Mouse (Mus musculus) limb, embryonic 10.5 days (tissue): Measurements from ENCODE around the gene C87436. TPM values are rescaled to one million over a fixed set of nuclear protein-coding genes. Genes with fewer than 3 reads are reported as not detected.

Experiments used
- DNase-seq: peaks from one replicate; pipeline ENCODE4 v3.0.0-alpha.2; 2017; ENCODE audit warnings: low spot score
- H3K27ac ChIP-seq: fragments of 300-500 bp; sonication (generic); 2 replicates; pipeline ENCODE4 v1.5.1; 2016; ENCODE audit warnings: mild to moderate bottlenecking
- H3K27me3 ChIP-seq: fragments of 300-500 bp; sonication (generic); 2 replicates; pipeline ENCODE4 v1.6.1; 2016; ENCODE audit warnings: low read depth, mild to moderate bottlenecking; ENCODE audit not compliant: poor library complexity, severe bottlenecking
- H3K36me3 ChIP-seq: fragments of 300-500 bp; sonication (generic); 2 replicates; pipeline ENCODE4 v1.6.1; 2016; ENCODE audit warnings: mild to moderate bottlenecking, moderate library complexity
- H3K4me1 ChIP-seq: fragments of 300-500 bp; sonication (generic); 2 replicates; pipeline ENCODE4 v1.6.1; 2016
- H3K4me3 ChIP-seq: fragments of 300-500 bp; sonication (generic); 2 replicates; pipeline ENCODE4 v1.5.1; 2016; ENCODE audit warnings: mild to moderate bottlenecking, moderate library complexity
- H3K9me3 ChIP-seq: fragments of 300-500 bp; sonication (generic); replicated peaks from 2 replicates; pipeline ENCODE4 v1.6.1; 2016; ENCODE audit warnings: mild to moderate bottlenecking
- WGBS: fragments of 180-500 bp; shearing (Covaris S2); methylation state at CpG from one replicate; pipeline ENCODE4 v1.1.7; 2016; 5-methylcytosine and 5-hydroxymethylcytosine counted together
- polyA plus RNA-seq: library from polyadenylated mRNA; unstranded; fragments of >200 nt; fragmentation: Nextera tagmentation; extraction: Ambion mirVana; gene quantifications from 2 replicates; pipeline ENCODE4 v1.2.1, GENCODE M21; 2016

Gene C87436
- polyA plus RNA-seq, 1 experiment from 2014 or later = 25.2 TPM

DNA sequence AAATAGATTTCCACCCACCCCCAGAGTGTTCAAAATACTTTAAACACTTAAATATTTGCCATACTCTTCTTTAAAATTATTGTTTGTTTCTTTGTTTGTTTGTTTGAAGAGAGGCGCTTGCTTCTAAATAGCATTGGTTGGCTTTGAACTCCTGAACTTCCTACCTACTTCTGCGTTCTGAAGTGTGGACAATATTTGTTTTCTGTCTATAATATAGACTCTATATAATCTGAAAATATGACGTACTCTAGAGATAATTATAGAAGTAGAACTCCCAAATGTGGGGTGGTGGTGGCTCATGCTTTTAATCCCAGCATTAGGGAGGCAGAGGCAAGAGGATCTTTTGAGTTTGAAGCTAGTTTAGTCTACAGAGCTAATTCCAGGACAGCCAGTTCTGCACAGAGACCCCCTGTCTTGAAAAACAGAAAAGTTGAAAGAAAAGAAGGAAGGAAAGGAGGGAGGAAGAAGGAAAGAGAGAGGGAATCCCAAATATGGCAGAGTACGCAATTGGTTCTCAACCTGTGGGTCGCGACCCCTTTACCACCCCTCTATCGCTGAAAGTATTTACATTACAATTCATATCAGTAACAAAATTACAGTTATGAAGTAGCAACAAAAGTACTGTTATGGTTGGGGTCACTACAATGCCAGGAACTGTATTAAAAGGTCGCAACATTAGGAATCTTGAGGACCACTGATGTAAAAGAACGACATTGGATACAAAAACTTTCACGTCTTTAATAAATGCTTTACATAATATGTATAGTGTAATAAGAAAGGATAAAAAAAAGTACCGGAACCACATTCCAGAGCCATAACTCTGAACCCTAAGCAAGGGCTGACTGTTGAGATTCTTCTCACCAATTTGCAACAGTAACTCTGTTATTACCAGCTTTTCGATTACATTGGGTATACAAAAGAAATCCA lies 35.2 kb upstream of the C87436 start:
- WGBS = 40% methylated on average over 12 of the region's 12 CpGs
- H3K36me3 ChIP-seq = peaks cover 17% of the 10 kb centered on the region
- peak overlapping the region; percentile 92 for H3K4me3 ChIP-seq
- H3K27me3 ChIP-seq = no peaks in the 10 kb centered on the region
- H3K4me1 ChIP-seq = peaks cover 11% of the 10 kb centered on the region; the same call in 1 of the 2 replicates
- H3K9me3 ChIP-seq = no peaks in the 10 kb centered on the region
- peak; percentile 36 for DNase-seq
- H3K27ac ChIP-seq = peak overlapping the region; percentile 100

DNA sequence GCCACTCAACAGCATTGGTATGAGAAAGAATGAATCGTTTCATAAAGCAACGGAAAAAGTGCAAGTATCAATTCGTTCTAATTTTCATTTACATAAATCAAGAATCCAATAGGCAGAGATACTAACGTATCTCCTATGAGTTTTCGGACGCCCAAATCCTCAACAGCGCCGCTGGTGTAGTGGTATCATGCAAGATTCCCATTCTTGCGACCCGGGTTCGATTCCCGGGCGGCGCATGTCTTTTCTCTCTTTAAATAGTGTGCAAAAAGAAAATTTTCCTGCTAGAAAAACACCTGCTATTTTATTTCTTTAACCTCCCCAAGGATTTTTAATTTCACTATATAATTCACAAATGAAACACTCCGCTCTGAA lies 34.5 kb upstream of the C87436 start:
- peaks cover 25% of the 10 kb centered on the region for H3K36me3 ChIP-seq
- DNase-seq = peak; percentile 85
- H3K27me3 ChIP-seq = no peaks in the 10 kb centered on the region
- no peaks in the 10 kb centered on the region for H3K9me3 ChIP-seq
- peak overlapping the region; percentile 100 for H3K27ac ChIP-seq
- under 1% methylated on average over 15 of the region's 15 CpGs for WGBS
- peak overlapping the region; percentile 92 for H3K4me3 ChIP-seq
- peaks cover 11% of the 10 kb centered on the region; the same call in 1 of the 2 replicates for H3K4me1 ChIP-seq

DNA sequence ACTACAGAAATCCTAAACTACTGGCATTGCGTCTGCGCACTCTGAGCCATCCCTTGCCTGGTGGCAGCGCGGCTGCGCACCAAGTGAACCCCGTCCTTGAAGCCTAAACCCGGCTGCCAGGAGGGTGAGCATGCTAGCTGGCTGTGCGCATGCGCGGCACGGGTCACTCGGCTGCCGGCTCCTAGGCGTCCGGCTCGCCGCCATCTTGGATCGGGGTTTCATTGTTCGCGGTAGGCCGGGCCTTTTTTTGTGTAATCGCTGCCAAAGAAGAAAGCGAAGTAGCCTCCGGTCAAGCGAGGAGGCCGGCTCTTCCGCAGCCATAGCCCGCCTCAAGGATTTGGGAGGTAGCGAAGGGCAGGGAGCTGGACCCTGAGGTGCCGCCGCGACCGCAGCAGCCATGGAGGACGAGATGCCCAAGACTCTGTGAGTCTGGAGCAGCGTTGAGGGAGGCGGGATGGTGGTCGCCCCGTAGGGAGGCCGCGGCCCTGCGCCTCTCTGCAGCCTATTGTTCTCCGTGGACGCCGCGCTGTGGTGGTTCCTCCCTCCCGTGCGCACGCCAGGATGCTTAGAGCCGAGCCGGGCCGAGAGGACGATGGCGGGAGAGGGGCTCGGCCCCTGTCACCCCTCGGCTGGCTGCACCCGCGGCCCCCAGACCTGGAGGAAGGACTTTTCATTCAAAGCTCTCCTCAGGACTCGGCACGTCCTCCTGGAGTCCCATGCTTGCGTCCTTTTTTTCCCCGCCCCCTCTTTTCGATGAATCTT lies 33.9 kb upstream of the C87436 start, which contains the start of gene Tia1:
Gene Tia1, plus strand, starts transcription at position 120 of the 762 bp plus-strand sequence.
- DNase-seq = peak; percentile 97
- no peaks in the 10 kb centered on the region for H3K9me3 ChIP-seq
- under 1% methylated on average over 60 of the region's 62 CpGs for WGBS
- H3K27ac ChIP-seq = peak within 1 kb of the TSS; percentile 100
- H3K4me1 ChIP-seq = peaks cover 11% of the 10 kb centered on the region; the same call in 1 of the 2 replicates
- H3K27me3 ChIP-seq = no peaks in the 10 kb centered on the region
- H3K4me3 ChIP-seq = peak within 1 kb of the TSS; percentile 92
- H3K36me3 ChIP-seq = peaks cover 31% of the 10 kb centered on the region

DNA sequence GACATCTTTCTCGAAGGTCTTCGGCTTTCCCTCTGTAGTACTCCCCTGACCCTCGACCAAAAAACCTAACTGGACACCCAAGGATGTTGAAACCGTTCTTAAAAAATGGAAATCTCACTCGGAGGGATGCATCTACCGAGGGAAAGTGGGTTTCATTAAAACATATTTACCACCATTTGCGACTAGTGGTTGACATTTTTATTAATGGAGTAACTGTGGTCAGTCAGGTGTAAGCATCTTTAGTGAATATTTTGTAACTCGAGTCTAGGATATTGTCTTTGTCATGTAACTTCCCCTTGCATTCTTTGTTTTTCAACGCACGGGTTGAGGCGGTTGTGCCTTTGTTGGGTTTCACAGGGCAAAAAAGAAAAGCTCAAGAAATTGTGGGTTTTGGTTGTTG lies 33.2 kb upstream of the C87436 start:
- Histone ChIP-seq H3K27ac (peak overlapping the region; percentile 100), H3K4me1 (peaks cover 11% of the 10 kb centered on the region; the same call in 1 of the 2 replicates), H3K27me3 (no peaks in the 10 kb centered on the region), H3K9me3 (no peaks in the 10 kb centered on the region), H3K4me3 (peak overlapping the region; percentile 92), H3K36me3 (peaks cover 38% of the 10 kb centered on the region)
- no peak for DNase-seq
- WGBS = 1% methylated on average over 11 of the region's 11 CpGs

DNA sequence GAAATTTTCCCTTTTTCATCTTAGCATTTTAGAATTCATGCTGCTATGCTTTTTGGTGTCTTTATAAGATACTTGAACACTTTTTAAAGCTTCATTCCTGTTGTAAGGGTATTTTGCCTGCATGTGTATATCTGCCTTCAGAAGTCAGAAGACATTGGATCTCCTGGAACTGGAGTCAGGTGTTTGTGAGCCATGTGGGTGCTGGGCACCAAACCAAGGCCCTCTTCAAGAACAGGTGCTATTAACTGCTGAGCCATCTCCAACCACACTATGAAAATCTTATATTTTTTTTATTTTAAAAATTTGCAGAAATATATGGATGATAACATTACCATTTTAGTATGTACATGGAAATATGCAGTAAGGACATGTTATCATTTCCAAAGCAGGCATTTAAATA lies 31.9 kb upstream of the C87436 start:
- H3K4me3 ChIP-seq = peak overlapping the region; percentile 92
- peaks cover 8% of the 10 kb centered on the region; the same call in 1 of the 2 replicates for H3K4me1 ChIP-seq
- H3K36me3 ChIP-seq = peaks cover 45% of the 10 kb centered on the region
- DNase-seq = no peak
- H3K27me3 ChIP-seq = no peaks in the 10 kb centered on the region
- H3K9me3 ChIP-seq = no peaks in the 10 kb centered on the region
- H3K27ac ChIP-seq = no peak overlapping the region

DNA sequence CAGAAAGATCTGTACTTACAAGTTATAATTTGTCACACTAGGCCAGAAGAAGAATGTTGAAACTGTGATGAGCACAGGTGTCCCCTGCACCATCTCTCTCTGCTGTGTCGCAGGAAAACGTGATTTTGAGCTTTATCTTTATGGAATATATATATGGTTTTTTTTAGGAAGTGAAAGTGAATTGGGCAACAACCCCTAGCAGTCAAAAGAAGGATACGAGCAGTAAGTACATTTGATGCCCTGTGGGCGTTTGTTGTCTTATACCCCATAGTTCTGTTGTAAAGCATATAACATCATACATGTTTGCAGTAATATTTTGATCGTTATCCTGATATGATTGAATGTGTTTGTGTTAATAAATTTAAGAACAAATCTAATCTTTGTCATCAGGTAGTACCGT lies 19.5 kb upstream of the C87436 start:
- Histone ChIP-seq H3K4me3 (no peak overlapping the region), H3K4me1 (no peaks in the 10 kb centered on the region), H3K27me3 (no peaks in the 10 kb centered on the region), H3K27ac (no peak overlapping the region), H3K9me3 (no peaks in the 10 kb centered on the region), H3K36me3 (peaks cover 98% of the 10 kb centered on the region)
- no peak for DNase-seq
- 93% methylated on average over 6 of the region's 6 CpGs for WGBS

DNA sequence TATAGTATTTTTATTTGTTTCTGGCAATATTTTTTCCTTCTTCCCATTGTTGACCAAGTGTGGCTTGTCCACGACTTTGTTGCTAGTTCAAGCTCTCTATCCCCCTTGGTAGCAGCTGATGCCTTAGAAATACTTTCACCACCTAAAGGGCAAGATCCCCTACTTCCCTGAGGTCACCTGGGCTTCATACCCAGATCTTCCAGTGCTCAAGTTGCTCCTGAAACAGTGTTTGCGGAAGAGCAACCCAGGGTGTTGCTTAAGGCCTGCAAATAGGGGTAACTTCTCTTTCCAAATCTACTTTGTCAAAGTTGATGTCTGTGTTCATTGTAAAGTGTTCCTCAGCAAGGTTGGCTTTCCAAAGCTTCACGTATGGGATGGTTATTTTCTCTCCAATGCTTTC lies 18.9 kb upstream of the C87436 start:
- Histone ChIP-seq H3K27ac (no peak overlapping the region), H3K36me3 (peaks cover 98% of the 10 kb centered on the region), H3K4me3 (no peak overlapping the region), H3K27me3 (no peaks in the 10 kb centered on the region), H3K4me1 (no peaks in the 10 kb centered on the region), H3K9me3 (no peaks in the 10 kb centered on the region)
- 90% methylated on average over 3 of the region's 3 CpGs for WGBS
- DNase-seq = no peak

DNA sequence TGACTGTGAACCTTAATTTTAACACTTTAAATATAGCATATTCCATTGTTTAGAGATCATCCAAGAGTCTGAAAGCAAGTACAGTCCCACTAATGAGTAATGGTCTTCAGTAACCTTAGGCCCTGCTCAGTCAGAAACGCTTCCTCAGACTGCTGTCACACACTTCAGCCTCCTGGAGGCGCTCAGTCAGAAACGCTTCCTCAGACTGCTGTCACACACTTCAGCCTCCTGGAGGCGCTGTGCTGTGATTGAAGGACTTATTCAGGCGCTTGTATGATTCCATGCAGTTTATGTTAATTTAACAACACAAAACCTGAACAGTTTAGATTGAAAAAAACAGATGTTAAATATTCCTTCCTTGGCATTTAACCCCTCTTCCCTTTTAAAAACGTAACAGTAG lies 17.7 kb upstream of the C87436 start:
- no peaks in the 10 kb centered on the region for H3K4me1 ChIP-seq
- H3K9me3 ChIP-seq = no peaks in the 10 kb centered on the region
- H3K27ac ChIP-seq = no peak overlapping the region
- H3K36me3 ChIP-seq = peaks cover 98% of the 10 kb centered on the region
- H3K4me3 ChIP-seq = no peak overlapping the region
- 75% methylated on average over 6 of the region's 6 CpGs for WGBS
- no peaks in the 10 kb centered on the region for H3K27me3 ChIP-seq
- DNase-seq = no peak

DNA sequence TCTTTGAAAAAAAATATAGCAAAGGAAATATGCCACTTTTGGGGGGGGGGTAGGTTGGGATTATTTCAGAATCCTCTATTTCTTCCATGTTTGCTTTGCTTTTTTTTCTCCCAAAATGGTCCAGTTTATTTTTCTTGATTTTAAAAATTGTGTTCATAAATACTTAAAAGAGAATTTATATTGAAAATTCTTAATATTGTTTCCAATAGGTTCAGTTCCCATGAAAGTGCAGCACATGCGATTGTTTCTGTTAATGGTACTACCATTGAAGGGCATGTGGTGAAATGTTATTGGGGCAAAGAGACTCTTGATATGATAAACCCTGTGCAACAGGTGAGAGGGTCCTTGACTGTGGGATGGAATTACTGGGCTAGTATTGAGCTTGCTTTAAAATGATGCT lies 11.8 kb upstream of the C87436 start, which contains the start of gene Gm44790:
Gene Gm44790, plus strand, starts transcription at position 301 of the 400 bp plus-strand sequence.
- Histone ChIP-seq H3K27ac (no peak within 1 kb of the TSS), H3K27me3 (no peaks in the 10 kb centered on the region), H3K9me3 (no peaks in the 10 kb centered on the region), H3K36me3 (peaks cover 96% of the 10 kb centered on the region), H3K4me1 (no peaks in the 10 kb centered on the region), H3K4me3 (no peak within 1 kb of the TSS)
- 92% methylated on average over 1 of the region's 1 CpGs for WGBS
- no peak for DNase-seq

DNA sequence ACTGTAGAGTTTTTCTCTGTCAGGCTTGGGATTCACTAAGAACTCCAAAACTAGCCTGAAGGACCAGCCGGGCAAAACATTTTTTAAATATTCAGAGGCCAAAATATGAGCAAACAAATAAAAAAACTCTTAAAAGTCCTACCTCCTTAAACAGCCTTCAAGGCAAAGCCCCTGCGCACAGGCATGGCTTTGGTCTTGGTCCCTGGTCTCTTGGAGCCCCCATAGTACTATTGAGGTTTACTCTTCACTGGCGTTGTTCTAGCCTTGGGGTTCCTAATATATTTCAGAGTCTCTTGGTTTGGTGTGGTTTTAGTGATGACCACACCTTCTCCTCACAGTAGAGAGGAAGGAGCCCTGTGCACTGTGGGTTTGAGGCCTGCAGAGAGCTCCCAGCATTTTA lies 6.6 kb upstream of the C87436 start:
- Histone ChIP-seq H3K36me3 (peaks cover 98% of the 10 kb centered on the region), H3K9me3 (no peaks in the 10 kb centered on the region), H3K27ac (no peak overlapping the region), H3K4me3 (no peak overlapping the region), H3K27me3 (no peaks in the 10 kb centered on the region), H3K4me1 (no peaks in the 10 kb centered on the region)
- 93% methylated on average over 3 of the region's 3 CpGs for WGBS
- DNase-seq = no peak

DNA sequence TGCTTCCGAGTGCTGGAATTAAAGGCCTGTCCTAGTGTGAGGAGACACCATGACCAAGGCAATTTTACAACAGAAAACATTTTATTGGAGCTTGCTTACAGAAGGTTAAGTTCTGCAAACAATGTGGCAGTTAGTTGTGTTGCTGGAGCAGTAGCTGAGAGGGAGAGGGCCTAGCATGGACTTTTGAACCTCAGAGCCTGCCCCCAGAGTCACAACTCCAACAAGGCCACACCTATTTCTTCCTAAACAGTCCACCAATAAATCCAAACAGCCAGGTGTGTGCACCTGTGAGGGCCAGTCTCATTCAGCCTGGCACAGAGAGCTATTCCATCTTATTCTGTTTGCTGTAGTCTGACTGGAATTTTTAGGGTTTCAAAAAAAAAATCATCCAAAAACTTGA lies 4.5 kb upstream of the C87436 start:
- Histone ChIP-seq H3K9me3 (no peaks in the 10 kb centered on the region), H3K4me3 (no peak overlapping the region), H3K27me3 (no peaks in the 10 kb centered on the region), H3K27ac (no peak overlapping the region), H3K4me1 (no peaks in the 10 kb centered on the region), H3K36me3 (peaks cover 79% of the 10 kb centered on the region)
- DNase-seq = no peak
- 94% methylated on average over 1 of the region's 1 CpGs for WGBS

DNA sequence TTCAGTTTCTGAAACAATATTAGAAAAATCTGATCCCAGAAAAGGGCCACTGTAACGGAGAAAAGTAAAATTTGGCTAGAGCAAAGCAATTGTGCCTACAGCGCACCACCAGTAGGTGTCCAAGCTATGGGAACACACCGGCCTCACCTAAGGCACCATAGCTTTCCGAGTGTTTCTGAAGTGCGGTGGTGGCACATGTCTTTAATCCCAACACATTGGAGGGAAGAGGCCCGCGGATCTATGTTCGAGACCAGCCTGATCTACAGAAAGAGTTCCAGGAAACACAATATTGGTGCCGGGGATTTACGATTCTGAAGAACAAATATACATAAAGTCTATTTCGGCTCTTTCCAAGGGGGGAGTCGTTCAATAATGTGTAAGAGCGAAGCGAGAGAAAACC lies 463 bp upstream of the C87436 start:
- Histone ChIP-seq H3K9me3 (no peaks in the 10 kb centered on the region), H3K4me1 (peaks cover 9% of the 10 kb centered on the region; the same call in 1 of the 2 replicates), H3K27me3 (no peaks in the 10 kb centered on the region), H3K4me3 (peak overlapping the region; percentile 73), H3K36me3 (peaks cover 48% of the 10 kb centered on the region), H3K27ac (peak overlapping the region; percentile 95)
- WGBS = 3% methylated on average over 14 of the region's 14 CpGs
- peak; percentile 67 for DNase-seq

DNA sequence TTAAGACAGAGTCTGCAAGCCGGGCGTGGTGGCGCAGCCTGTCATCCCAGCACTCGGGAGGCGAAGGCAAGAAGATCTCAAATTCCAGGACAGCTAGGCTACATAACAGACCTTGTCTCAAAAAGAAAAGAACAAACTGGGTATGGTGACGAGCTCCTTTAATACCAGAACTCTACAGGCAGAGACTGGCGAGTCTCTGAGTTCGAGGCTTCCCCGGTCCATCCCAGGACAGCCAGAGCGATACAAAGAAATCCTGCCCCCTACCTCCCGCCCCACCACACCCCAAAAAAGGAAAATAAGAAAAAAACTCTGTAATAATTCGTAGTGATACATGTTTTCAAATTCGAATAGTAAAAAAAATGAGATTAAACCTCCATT lies 934 bp downstream of the C87436 start:
- Histone ChIP-seq H3K27ac (peak overlapping the region; percentile 95), H3K4me1 (peaks cover 9% of the 10 kb centered on the region; the same call in 1 of the 2 replicates), H3K27me3 (no peaks in the 10 kb centered on the region), H3K36me3 (peaks cover 43% of the 10 kb centered on the region), H3K4me3 (peak overlapping the region; percentile 73), H3K9me3 (no peaks in the 10 kb centered on the region)
- 5% methylated on average over 13 of the region's 13 CpGs for WGBS
- no peak for DNase-seq
